Mouse (Mus musculus) cerebellum, postnatal 4 days (tissue): ENCODE data around the gene Mobp.

Source experiments
- DNase-seq, 2 experiments: peaks; one replicate each; pipeline ENCODE4 v3.0.0; 2022; ENCODE audit warnings: low spot score in 2 of 2, mixed read lengths in 1 of 2

Mobp gene

DNA sequence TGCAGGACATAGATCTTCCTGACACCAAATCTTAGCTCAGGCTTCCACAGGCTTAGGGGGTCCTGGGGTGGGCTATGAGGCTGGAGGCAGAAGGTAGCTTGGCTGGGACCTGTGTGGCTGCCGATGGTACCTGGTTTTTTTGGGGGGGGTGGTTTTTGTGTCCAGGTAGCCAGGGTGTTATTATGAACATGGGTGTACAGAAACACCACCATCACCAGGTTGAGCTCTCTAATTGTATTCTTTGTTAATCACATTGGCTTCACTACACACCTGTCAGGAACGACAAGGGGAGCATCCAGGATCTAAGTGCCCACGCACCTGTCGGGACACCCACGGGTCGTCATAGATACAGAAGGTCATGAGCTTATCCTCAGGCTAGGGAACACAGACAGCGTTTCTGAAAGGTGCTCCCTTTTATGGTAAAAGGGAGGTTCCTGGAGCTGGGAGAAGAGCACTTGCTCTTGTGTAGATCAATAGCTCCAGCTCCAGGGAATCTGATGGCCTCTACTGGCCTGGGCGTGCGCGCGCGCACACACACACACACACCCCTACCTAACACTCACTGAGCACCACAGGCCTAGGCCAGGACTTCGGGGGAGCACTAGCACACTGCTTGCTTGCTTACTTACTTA, 14.9 kb upstream of the Mobp start:
- no peak for DNase-seq

DNA sequence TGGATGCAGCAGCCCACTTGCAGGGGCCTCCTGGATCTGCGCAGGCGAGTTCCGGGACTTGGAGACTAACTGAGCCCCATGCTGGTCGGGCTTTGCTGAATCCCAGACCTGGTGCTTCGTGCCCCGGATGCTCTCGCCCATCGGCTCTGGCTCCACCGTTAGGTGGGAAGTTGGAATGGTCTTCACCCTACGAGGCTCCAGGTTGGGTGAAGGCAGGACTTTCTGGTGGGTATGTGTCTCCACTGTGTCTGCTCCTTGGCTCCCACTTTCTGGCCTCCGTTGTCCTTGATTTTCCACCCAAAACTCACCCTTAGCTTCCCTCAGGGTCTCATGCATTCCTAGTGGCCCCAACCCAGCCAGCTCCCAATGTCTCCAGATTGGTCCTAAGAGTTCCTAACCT, 14.1 kb upstream of the Mobp start:
- DNase-seq: no peak

DNA sequence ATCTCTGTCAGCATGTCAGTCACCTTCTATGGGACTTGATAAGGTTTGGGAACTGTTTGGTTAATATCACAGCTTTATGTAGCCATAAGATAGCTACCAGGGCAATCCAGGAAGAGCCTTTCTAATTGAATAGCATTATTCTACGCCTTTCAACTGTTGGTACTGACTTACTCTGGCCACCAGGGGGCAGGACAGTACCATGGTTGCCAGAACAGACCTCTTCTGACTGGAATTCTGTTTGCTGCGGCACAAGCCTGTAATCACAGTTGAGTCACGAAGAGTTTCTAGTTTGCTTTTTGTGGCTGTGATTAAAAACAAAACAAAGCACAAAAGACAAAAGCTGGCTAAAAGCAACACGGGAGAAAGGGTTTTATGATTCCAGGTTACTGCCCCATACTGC, 8.9 kb upstream of the Mobp start:
- peak; percentile 72 to 81 for DNase-seq

DNA sequence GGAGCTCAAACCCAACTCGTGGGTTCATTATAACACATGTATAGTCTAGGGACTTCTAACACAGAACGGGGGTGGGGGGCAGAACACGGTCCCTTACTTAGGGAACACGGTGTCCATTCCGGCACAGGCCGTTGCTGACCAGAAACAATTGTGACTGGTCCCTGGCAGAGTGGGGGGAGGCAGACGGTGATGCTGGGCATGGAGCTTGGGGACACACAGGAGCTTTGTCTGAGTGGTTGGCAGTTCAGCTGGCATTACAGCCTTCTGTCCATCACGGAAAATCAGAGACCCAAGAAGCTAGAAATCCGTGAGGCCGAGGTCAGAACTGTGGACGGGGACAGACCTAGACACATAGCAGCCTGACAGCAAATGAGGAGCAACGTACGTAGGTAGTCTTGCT, 5.0 kb upstream of the Mobp start:
- no peak for DNase-seq

DNA sequence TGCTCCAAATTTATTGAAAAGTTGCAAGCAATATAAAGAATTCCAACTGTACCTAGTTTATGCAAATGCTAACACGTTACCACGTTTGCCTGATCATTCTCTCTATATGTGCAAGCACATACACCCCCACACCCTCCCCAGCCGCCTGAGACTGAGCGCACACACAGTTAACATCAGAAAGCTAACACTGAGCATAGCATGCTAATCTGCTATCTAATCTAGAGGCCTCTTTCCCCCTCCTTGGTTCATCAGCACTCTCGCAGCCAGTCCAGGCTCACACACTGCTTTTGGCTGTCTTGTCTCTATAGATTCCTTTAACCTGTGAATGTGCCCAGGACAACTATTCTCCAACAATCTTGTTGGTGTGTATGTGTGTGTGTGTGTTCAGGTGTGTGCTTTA, 1.6 kb downstream of the Mobp start:
- DNase-seq: no peak

DNA sequence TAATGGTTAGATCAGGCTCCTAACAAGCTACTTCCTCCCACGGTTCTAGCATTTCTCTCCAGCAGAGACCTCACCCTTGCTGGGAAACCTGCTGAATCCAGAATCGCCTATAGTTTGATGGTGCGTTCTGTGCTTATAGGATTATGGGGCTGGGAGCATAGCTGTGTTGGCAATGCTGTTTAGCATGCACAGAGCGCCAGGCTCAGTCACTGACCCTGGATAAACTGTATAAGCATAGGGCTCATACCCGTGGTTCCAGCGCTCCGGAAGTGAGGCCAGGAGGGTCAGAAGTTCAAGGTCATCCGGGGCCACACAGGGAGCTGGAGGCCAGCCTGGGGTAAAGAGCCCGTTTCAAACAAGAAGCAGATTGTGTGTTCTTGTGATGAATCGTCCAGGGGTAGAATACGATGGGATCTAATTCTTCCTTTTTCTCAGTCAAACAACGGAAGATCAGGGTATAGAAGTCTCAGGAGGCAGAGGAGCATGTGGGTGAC, 2.4 kb downstream of the Mobp start:
- no peak for DNase-seq

DNA sequence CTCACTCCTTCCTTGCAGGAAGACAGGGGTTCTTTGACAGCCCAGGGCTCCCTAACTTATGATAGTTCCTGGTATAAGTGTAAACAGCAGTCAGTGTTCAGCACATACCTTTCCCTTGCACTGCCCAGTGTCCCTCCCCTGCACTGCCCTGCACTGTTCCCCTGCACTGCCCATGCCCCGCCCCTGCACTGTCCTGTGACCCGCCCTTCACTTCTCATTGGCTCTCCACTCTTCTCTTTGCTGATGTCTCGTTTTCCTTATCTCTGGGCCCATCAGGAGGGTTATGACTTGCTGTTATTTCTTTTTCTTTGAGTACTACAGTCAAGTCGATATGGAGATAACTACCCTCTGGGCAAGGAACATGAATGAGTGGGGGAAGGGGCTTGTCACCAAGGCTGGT, 8.5 kb downstream of the Mobp start:
- DNase-seq: no peak

DNA sequence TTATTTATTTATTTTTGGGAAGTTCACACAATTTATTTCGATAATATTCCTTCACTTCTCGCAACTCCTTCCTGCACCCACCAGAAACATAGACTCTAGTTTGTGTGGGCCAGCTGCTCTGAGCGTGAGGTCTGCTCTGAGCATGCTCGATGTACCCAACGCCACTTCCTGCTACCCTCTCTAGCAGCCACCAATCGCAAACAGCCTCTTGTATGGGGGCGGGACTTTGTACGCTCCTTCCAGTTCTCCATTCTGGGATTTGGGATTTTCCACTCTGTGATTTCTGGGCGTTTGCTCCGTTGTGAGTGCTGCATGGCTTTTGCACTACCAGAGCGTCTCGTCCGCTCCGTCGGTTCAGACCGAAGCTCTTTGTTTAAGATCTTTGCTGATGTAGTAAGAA, 14.4 kb downstream of the Mobp start:
- no peak for DNase-seq

DNA sequence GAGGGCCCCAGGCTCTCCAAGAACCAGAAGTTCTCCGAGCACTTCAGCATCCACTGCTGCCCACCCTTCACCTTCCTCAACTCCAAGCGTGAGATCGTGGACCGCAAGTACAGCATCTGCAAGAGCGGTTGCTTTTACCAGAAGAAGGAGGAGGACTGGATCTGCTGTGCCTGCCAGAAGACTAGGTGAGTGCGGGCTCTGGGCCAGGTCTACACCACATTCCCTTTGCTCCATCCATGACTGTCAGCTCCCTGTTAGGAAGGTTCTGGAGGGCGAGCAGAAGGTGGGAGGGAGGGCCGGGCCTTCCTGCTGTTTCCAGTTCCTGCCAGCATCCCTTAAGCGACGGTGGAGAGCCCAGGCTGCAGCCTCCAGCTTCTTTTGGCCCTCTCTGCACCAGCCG, 18.3 kb downstream of the Mobp start:
- DNase-seq: peak in 1 of 2 experiments; percentile 10

DNA sequence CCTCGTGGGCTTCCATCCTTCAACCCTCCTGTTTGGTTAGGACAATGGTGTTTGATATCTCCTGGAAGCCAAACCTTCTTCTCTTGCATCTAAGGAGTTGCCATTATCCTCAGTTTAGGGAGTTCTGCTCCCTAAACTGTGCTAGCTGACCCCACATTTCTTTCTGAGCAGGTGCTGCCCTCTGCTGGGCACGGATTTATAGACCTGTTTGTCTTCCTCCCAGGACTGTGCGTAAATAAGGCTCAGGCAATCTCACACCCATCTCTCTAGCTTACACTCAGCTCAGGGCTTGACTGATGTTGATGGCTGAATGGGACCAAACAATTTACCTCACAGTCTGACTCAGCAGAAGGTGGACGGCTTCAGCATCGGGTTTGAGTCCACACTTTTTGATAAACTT, 21.8 kb downstream of the Mobp start:
- DNase-seq: peak in 1 of 2 experiments; percentile 61

DNA sequence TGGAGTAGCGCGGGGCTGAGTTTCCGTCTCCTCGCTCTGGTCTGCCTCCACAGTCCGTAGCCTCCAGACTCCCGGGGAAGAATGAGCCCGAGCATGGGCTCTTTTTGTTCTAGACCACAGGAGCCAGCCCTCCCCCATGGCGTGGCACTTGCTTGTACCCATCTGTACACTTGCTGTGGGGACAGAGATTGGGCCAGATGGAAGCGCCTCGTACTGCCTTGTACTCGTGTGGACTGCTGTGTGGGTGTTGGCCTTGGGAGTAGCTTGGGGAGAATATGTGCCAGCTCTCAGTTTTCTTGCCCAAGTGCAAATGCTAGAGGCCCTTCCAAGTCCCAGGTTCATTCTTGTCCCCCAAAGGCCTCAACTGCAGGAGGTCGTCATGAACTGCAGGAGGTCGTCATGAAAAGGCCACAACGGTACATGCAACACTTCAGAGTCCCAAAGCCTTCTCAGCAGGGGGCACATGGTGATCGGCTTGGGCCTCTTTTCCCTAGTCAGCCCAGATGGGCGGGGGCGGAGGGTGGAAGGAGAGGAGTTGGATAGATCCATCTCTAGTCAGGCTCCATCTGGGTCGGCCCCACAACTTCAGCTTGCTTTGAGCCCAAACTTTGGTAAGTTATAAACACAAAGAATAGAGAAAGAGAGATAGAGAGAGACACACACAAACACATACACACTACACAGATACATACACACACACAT, 25.1 kb downstream of the Mobp start:
- no peak for DNase-seq

DNA sequence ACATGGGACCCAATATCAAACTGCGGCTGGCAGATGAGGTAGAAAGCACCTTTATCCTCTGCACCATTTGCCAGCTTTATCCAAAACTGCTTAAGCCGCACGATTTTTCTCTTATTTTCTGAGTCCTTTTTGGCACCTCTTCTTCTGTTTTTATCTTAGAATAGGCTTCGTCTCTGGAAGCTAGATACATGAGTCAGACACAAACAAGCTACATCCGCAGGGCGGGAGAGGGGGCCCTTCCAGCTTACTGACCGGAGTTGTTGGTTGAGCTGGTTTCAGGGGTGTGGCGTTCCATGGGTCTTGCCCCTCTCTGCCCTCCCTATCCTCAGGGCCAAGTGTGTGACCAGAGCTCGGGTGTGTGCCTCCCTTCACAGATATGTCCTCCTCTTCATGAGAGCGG, 29.3 kb downstream of the Mobp start:
- no peak for DNase-seq

DNA sequence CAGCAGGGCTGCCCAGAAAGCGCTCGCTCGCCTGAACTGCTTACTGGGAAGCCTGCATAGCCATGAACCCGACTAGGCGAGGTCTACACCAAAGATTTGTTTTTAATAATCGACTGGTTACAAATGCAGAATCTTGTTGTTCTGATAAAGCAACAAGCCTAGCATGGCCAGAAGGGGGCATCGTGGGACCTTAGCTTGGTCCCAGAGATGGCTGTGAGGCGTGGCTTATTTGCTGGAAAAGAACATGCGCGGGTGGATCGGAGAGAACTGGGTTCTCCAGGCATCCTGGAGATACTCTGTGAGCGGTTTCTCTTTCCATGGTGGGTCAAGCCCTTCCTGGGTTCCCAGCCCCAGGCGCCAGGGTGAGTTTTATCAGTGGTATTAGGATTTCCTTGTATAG, 35.0 kb downstream of the Mobp start:
- peak; percentile 38 to 42 for DNase-seq

DNA sequence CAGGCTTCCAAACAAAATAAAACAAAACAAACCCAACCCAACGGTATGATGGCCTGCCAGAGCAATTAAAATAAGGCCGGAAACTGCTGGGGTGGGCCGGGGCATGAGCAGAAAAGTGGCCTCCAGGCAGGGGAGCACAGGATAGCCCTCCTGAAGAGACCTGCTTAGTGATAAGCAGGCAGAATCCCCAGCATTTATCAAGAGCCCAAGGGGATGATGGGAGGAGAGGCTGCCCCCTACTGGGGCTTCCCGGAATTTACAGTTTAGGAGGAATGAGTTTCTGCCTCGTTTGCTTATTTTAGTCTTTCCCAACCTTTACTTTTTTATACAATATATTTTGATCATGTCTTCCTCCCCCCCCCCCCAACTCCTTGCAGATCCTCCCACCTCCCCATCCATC, 37.3 kb downstream of the Mobp start:
- no peak for DNase-seq

DNA sequence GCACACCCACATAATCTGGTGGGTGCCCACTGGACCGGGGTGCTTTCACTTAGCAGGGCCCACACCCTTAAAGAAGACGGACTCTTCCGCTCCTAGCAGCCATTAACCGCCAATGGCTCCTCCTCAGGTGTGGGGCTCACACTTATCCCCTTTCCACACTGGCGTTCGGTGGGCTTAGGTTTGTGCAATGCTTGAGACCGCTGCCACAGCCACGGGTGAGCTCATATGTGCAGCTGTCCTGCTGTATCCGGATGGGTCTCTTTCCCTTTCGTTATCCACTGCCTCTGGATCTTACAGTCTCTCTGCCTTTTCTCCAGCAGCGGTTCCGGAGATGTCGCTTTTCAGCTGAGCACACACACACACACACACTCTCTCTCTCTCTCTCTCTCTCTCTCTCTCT, 41.4 kb downstream of the Mobp start:
- no peak for DNase-seq

DNA sequence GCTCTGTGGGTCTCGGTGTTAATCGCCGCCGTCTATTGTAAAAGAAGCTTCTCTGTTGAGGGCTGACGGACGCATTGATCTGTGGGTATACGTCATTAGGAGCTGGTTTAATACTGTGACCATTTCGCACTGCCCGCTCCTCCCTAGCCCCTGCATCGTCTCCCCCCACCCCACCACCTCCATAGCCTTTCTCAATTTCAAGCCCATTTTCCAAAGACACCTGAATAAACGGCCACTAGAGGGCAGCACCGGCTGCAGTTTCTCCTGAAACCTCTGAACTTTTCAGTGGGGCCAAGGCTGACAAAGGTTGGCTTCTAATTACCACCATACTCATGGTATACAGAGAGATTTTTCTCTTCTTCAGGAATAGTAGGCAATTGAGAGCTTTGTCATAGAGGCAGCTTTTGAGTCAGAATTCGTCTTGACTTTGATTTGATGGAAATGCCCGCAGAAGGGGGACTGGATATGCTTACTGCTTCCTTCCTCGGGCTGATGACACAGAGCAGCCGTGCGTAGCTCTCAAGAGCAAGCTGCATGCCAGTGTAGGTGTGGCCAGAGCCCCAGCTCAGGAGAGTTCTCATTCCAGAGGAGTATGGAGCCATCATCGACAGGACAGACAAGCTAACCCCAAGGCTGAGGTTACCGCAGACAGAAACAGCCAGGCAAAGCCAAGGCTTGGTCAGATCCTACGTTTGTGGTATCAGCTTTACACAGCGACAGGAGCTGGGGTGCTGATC, 42.0 kb downstream of the Mobp start:
- DNase-seq: peak; percentile 89 to 94

DNA sequence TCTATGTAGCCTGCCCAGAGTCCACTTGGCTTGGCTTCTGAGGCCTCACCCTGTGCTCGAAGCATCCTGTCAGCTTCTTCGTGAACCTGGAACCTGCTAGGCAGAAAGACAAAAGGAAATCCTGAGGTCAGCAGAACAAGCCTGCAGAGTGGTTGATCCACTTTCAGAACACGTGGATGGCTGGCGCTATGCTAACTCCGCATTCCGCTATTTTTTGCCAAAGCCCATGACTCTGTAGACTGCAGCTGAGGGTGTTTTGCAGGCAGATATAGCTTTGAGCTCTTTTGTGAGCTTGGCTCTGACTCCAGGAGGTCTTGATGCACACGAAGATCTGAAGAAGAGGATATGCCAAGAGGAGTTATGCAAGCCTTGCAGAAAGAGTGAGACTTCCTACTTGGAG, 43.2 kb downstream of the Mobp start:
- DNase-seq: no peak

DNA sequence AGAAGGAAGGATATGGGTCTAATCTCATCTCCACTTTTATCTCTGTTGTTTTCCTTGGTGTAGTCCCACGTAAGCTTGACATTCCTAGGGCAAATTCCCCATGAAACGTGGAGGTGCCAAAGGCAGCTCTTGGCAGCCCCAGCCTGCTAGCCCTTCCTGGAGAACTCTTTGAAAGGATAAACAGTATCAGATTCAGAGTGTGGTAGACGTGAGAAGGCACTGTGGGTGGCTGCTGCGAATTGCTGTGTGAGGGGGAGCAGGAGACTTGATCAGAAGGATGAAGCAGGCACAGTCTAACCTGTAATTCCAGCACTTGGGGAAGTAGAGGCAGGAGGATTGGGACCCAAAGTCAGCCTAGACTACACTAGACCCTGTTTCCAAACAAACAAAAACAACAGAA, 51.4 kb downstream of the Mobp start:
- no peak for DNase-seq

DNA sequence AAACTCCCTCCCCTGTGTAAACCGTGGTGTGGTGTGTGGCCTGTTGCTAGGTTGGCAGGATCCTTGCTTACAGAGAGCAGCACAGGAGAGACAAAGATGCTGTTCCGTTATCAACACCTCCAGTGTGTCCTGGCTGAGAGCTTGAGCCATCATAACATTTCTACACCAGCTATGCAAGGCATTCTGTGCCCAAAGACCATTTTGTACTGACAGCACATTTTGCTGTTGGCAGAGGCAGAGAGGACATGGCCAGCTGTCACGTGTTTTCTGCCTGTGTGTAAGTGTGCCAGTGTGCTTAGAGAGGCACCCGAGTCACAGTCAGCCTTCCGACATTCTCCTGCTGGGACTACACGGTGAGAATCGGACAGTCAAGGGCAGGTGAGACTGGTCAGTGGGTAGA, 52.2 kb downstream of the Mobp start:
- DNase-seq: no peak

DNA sequence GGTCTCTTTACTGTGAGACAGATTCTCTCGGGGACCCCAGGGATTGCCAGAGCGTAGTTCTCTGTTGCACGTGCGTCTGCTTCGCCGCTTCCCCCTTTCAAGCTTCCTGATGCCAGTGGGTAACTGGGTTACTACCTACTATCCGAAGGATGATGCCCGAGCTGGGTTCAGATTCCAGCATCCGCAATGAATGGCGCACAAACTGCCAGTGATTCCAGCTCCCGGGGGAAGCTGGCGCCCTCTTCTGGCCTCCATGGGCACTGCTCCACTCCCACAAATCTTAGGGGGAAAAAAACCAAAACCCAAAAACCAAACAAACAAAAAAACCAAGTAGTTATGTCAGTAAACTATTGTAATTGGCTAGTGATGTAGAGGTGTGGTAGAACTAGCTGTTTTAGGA, 53.2 kb downstream of the Mobp start:
- DNase-seq: peak in 1 of 2 experiments; percentile 15

DNA sequence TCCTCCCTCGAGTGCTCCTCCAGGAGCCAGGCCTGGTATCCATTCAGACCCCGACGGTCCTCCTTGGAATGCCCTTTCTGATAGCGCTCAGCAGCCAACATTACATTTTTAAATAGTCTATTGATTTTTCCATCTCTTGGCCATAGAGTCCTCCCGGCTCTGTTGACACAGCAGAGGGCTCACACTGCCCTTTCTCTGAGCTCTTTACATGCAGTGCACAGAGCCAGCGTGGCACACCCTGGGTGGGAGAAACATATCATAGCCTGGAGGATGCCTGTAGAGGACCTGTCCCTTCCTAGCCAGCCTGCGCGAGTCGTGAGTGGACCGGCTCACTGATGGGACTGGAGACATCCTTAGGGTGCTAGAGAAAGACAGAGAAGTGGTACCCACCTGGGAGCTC, 54.4 kb downstream of the Mobp start:
- no peak for DNase-seq

DNA sequence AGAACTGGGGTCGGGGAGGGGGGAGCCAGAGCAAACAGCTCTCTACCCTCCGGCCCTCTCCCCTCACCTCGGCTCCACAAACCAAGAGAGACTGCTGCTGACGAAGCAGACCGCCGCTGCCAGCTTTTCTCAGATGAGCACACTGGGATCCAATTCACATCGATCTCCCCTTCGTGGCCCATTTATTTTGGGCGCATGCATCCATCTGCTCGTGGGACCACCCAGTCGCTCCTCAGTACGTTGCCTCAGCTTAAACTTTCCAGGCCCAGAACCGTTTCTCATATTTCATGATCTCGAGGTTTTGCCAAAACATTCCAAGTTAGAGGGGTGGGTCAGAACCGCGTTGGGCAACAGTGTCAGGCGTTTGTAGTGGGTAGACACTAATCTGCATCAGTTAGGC, 57.4 kb downstream of the Mobp start:
- DNase-seq: no peak

DNA sequence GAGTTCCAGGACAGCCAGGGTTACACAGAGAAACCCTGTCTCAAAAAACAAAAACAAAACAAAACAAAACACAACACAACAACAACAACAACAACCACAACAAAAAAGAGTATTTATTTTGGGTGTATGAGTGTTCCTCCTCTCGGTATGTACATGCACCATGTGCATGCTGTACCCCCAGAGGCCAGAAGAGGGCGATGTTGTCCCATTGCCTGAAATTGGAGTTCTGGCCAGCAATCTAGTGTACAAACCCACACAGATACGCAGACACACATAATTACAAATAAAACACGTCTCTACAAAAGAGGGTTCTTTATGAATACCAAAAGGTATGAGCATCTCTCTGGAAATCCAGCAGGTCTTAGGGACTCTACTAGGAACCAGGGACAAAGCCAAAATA, 60.6 kb downstream of the Mobp start:
- peak; percentile 56 to 67 for DNase-seq
